Mouse (Mus musculus) neutrophil, adult 5-6 weeks (primary cell): ENCODE measurements at regions not wholly inside any gene's neighbourhood (a gene's known extent, or its start where the extent isn't known, plus 50 kb on each side); places are given as distances from the start of the nearest gene placed in this dataset.

Source experiments
- ATAC-seq: fragments of 151-379, 151-347 bp; 2 replicates; pipeline ENCODE4 v1.8.0; 2017; ENCODE audit warnings: mild to moderate bottlenecking, moderate TSS enrichment; ENCODE audit not compliant: insufficient number of reproducible peaks, poor library complexity, low FRiP score, severe bottlenecking; ENCODE audit errors: extremely low read depth

GRCm38 (mm10) chr13:35079685-35080084, 52.8 kb upstream of the Eci2 start:
- no peak for ATAC-seq

GRCm38 (mm10) chr13:35085386-35085785, 58.5 kb upstream of the Eci2 start:
- no peak for ATAC-seq

- no peak for ATAC-seq
These were observed 60.5 kb upstream of the Eci2 start for GRCm38 (mm10) chr13:35087246-35088040.

DNA sequence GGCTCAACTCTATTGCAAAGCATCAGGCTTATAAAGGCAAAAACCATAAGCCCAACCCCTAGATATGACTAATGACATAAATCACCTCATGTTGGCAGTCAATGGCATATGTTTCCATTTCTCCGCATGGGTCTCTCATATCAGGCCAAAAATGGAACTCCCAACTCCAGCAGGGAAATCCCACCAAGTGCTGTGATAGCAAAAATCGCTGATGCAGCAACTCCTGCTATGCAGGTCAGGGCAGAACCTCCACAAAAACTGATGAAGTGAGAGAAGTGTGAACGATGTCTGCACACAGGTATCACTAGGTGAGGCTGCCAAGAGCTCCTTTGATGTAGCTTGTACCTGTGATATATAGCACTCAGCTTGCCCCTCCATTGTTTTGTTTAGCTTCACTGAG, 64.3 kb upstream of the Eci2 start:
- ATAC-seq = no peak

- ATAC-seq = no peak
These were observed 92.9 kb upstream of the Eci2 start for GRCm38 (mm10) chr13:35119782-35120181.

- no peak for ATAC-seq
These were observed 102.6 kb upstream of the Eci2 start for GRCm38 (mm10) chr13:35129475-35129874.

DNA sequence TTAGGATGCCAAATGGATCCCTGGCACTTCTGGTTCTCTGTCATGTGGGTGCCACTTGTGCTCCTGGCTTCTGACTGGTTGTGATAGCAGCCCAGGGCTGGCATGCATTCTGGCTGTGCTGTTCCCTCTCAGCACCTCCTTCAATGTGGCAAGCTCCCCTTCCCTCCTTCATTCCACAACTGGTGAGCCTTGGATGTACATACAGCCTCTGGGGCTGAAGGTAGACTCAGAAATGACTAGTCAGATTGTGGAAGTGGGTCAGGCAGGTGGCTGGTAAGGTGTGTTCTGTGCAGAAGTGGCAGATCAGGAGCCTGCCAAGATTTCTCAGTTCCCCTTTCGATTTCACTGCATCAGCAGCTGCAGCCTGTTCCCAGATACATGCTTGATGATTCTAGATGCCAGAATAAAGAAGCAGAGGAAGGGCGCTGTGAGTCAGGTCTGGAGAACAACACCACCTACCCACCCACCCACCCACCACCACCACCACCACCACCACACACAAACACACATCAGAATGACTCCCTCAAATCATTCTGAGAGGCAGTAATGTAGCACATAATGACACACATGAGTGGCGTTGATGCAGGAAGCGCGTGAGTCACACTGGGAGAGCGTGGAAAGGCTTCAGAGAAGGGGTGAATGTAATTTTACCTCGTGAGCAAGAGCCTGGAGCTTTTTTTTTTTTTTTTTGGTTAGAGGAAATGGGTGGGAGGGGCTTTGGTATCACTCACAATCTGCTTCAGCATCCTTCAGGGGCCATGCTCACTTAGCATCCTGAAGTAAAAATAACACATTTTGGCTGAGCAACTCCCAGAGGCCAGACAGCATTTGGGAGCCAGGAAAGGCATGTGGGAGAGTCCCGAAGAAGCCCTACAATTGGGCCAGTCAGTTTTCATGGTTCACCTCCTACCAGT, 104.6 kb upstream of the Eci2 start:
- peak; percentile 92 for ATAC-seq

- no peak for ATAC-seq
These were observed 124.7 kb upstream of the Eci2 start for GRCm38 (mm10) chr13:35151629-35152028.

DNA sequence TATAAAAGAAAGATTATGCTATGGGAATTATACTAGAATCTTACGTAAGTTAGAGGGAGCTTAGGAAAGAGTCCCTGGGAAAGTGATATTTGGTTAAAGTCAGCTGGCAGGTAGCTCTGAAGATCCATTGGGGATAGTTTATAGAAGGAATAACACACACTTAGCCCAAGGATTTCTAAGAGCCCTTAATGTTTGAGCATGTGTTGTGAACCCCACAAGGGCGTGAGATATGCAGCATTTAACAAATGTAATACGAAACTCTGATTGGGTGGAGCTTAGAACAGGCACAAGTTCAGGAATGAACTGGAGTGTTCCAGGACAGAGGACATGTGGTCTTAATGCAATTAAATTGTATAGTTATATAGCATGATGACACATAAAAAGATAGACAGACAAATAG, 132.6 kb upstream of the Eci2 start:
- no peak for ATAC-seq

DNA sequence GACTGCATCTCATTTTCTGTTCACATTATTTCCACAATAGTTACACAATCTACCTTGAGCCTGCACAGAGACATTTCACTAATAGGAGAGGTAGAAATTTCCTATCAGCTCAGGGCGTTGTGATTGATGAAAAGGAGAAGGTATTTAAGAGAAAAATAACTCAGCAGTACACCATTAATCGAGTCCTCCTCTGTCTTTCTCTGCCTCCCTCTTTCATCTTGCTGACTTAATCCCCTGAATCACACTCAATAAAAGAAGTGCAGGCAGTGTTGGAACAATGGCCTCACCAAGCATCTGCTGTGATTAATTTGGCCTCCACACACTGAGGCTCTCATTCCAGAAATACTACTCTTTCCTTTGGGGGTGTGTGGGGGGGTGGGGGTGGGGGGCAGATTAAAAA, 133.9 kb upstream of the Eci2 start:
- ATAC-seq = no peak

DNA sequence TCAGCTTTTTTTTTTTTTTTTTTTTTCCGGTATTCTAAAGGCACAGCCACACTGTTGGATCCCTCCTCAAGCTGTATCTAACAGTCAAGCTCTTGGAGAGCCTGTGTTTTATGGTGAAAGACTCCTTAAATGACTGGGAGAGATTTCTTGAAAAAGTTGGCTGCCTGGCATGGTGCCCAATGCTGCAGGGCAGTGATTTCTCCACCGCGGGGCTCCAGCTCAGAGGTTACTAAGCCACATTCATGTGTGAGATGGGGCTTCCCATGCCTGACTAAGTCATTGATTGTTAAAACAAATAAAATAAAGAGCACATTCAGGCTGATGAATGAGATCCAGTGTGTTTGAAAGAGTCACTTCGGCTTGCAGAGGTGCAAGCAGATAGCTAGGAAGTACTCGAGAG, 139.2 kb upstream of the Eci2 start:
- ATAC-seq = no peak

DNA sequence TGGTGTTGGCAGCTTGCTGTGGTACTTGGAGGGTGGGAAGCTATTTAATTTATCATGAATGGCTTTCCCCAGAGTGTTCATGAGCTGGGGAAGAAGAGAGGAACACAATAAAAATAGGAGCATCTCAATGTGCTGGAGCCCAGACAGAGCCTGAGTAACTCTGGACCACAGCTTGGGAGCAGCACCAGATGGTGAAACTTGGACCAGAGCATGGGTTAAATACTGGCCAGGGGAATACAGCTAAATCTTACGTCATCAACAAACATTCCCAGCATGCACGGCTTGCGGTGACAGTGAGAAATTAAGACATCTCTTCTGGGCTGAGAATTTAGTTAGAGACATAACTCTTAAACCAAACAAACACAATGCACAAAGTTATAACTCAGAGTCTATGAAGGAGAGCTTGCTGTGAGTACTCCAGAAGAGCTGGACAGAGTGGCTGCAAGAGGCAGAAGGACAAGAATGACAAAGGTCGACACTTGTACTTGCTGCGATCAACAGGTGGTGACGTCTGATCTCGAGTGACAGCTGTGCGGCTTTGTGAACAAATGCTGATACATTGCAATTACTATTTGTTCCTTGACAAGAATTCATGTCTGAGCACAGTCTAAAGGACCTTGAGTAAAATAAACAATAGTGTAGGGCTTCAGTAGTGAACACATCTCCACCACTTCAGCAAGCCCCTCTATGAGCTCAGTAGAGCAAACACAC, 140.1 kb upstream of the Eci2 start:
- ATAC-seq = no peak

DNA sequence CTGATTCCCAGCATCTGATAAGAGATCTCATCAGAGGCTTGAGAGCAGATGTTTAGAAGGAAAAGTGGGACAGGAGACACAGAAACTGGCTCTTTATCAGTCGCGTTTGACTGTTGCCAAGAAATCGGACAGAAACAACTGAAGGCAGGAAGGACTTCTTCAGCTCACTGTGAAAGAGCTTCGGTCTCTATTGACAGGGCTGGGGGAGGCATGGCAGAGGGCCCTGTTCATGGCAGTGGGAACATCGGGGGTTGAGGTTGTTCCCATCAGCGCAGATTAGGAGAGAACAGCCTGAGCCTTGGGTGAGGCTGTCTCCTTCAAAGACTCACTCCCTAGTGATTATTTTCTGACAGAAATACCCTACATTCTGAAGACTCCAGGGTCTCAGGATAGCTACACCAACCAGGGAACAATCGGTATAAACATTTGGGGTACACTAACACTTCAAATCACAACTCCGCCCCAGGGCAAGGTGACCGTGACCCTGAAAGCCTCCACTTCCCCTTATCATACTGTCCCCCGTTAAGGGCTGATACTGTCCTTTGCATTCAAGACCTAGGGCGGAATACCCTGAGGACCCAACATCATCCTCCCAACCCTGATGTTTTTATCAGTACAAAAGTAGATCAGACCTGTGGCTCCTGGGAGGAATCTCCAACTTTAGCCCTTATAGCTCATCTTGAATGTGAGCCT, 144.8 kb upstream of the Eci2 start:
- ATAC-seq = no peak

DNA sequence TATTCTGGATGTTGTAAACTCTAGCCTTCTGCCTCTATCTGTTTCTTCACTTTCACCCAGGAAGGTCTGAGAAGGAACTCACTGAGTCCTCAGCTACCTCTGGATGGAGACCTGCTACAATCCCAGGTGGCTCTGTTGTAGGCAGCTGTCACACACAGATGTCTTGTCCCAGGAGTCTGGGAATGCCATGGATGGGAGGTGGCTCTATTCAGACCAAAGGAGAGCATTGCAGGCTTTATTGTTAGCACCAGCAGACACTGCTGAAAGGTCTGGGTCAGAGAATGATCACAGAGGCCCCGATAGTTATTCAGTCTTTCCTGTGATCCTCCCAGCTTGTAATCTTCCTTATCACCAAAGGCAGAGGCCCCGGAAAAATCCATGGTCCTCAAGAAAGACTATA, 146.6 kb upstream of the Eci2 start:
- no peak for ATAC-seq

DNA sequence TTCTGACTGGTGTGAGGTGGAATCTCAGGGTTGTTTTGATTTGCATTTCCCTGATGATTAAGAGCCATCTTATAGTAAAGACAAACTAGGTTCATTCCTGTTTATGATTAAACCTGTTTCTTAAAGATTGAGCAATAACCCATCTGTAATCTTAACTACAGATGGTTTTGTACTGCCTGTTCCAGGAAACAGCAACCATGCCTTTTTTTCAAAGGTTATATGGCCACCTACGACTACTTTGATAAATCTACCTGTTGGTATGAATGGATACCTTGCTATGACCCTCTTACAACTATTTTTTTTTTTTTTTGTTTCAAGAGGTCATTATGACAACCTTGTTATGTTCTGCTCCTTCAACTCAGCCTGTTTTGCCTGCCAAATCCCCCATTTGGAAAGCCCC, 148.7 kb upstream of the Eci2 start:
- no peak for ATAC-seq

DNA sequence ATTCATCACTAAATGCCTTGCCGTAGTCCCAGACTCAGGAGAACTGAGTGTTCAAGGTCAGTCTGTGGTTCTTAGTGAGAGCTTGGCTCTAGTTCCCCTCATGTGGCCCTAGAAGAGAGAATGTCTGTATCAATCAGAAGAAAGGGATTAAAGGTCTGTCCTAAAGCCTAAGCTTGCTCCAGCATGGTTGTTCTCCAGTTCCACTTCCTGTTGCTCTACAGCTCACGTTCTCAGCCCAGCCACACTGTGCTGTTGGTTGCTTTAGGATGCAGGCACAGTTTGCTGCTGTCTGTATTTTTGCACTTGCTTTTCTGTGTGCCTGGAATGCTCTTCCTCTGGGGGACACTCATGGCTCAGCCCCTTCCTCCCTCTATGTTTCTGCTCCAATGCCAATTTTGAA, 150.4 kb upstream of the Eci2 start:
- no peak for ATAC-seq

DNA sequence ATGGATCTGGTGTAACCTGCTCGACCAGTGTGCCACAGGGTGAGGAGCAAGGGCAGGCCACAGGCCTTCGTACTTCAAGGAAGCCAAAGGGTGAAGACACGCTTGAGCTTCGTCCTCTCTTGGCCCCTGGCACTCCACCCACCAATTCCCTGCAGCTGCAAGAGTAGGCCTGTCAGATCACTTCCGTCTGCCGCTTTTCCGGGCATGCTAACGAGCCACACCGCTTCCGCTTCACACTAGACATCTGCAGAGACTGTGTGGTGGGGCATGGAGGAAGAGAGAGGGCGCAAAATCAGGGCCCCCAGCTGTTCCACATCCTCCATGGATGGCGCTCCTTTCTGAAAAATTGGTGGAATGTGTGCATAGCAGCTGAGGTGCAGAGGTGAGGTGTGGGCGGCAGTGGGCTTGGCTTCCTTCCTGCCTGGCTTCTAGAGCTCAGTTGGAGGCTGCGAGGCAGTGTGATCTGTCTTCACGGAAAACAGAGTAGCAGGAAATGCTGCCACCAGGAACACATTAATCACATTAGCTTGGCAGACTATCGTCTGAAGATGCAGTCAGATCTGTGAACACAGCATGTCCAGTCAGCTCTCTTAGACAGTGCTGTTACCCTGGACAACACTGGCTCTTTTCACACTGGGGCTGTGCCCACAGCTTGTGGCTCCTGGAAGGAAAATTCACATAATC, 162.3 kb upstream of the Eci2 start:
- peak; percentile 96 for ATAC-seq

DNA sequence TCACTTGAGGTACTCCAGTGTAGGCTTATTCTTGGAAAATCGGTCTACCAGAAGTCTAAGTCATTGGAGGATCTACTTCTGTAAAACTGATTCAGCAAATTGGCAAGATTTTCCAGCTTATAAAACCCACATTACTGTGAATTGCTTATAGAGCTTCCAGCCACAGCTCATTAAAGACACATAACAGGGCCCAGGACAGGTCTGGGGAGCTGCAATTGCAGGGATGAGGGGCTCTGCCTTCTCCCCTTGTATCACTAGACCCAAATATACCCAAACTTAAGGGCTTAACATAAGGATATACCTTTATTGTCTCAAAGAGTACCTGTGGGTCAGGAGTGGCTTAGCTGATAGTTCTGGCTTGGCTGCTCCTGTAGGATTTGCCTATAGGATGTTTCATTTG, 175.2 kb upstream of the Eci2 start:
- ATAC-seq = no peak

DNA sequence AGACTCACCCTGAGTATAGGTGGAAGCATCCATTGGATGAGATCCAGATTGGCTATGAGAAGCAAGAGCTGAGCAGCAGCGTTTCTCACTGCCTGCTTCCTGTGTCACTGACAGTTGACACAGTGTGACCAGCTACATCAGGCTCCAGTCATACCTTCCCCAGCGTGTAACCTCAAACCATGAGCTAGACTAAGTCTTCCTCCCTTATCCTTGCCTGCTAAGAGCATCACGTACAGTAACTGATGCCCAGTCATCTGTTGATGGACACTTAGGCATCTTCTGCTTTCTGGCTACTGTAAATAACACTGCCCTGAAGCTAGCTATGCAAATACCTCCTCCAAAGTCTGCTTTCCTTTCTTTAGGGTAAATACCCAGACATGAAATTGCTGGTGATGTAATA, 181.4 kb upstream of the Eci2 start:
- ATAC-seq = no peak
